Mouse (Mus musculus) embryo, embryonic 10 days (tissue): ENCODE measurements at regions not wholly inside any gene's neighbourhood (a gene's known extent, or its start where the extent isn't known, plus 50 kb on each side); places are given as distances from the start of the nearest gene placed in this dataset.

Source experiments
- DNase-seq: peaks from one replicate; pipeline ENCODE4 v3.0.0-alpha.2; 2015; ENCODE audit warnings: low spot score

DNA sequence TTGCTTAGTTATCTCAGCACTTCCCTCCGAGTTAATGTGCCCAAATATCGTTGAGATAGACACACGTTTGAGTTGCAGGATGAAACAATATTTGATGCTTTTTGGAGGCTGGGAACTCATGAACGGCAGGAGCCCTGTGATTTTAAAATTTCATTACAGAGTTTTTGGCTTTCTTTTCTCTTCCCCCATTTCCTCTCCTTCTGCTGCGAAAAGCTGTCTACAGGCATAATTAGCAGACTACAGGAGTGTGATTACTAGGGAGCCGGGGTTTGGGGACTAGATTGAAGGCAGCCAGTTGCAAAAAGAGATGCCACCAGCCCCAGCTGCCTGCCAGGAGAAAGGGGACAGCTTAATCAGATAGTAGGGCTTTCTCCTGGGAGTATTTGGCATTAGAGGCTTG is 274.2 kb upstream of the Mki67 start:
- no peak for DNase-seq

DNA sequence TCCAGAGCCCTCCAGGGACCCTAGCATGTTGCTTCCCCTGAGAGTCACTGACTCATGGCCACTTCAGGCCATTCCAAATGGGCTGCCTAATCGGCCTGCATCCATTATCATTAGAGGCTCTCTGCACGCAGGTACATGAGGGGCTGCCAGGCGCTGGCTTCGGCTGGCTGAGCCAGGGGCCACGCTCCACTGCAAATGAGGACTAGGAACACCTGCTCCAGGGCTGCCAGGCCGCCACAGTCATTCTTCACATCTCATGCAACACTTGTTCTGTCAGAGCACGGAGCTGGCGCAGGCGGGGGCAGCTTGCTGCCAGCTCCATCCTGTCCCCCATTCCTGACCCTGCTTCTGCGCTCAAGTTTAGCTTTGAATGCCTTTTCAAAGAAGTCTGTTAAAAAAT is 280.7 kb upstream of the Mki67 start:
- DNase-seq: no peak

DNA sequence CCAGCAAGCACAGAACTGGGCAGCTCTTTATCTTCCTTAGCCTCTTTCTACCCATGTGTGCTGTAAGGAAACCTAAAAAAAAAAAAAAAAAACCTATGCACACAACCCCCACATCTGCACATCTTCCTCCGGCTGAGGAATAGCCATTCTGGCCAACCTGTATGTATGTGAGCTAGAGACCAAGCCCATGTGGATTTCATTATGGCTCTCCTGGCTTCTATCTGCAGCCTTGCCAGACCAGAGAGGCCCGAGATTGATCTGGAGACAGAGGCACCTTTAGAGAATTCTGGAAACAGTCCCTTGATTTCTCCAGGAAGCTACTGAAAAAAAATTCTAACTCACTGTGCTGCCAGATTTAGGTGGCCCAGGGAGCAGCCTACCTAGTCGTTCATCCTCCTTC is 281.5 kb upstream of the Mki67 start:
- no peak for DNase-seq

DNA sequence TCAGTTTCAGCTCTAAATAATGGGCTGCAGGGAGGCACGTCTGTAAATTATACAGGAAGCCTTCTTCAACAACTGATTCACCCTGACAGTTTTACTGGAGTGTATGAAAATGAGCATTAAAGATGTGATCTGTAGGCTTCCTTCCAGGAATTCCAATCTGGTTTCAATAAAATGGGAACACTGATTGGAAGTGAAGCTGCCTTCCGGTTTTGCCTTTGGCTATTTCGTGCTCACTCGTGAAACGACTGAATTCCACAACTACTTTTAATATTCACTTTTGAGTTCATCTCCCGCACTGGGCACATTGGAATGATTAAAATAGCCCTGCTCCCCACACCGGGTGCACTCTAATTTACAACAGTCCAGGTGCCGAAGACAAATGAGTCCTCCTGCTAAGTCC is 286.2 kb upstream of the Mki67 start:
- DNase-seq: peak; percentile 14

DNA sequence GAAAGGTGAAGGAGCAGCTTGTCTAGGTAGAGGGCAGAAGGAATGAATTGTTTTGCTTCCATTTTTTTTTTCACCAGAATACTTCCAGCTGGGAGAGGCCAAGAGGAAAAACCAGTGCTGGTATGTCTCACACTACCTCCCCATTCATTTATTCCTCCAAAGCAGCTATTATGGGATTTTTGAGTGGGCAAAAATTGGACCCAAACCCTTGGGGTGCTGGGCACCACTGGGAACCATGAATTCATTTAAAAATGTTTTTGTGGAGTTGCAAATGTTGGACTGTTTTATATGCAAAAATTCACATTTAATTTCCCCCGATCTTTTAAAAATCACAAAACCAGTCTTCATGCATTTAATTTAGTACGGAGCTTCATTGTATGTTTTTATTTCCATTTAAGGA is 287.1 kb upstream of the Mki67 start:
- DNase-seq: no peak

DNA sequence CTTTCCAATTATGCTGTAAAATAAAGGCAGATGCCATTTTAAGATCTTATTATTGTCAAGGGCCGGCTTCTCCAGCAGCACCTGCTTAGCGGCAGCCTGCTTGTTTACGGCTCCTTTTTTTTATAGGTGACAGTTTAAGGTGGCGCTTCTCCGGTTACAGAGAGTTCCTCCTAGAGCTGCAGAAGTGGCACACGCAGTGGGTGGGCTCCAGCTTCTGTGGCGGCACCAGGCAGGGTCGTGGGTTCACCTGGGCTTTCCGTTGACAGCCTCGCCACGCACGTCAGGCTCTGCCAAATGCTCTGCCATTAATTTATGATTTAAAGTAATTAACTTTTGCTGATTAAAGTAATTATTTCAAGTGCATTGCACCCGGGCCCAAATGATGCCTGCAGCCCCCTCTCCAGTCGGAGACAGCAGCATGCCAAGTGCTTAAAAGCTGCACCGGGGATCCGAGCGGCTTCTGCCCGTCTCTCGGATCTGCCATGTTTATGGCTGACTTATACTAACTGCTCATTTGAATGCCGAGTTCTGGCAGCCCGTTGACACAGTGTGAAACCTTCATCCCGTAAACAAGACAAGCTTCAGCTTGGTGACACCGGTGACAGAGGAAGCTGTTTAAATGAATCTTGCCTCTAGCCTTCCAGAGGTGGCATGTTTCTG is 291.8 kb upstream of the Mki67 start:
- no peak for DNase-seq

DNA sequence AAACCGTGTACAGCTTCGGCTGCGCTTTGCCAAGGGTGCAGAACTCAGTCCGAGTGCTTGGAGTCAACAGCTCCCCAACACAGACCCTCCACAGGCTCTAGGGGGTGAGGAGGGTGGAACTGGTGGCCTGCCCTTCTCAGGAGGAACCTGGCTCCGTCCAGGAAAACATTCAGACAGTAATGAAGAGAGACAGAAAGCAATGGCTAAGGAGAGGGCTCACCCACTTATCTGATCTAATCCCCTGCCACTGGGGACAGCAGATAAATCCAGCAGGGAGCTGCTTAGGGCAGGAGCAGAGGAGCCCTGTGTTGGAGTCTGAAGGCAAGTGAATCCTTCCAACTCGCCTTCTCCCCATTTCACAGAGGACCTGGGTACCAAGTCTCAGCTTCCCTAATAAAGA is 292.3 kb upstream of the Mki67 start:
- DNase-seq: no peak

DNA sequence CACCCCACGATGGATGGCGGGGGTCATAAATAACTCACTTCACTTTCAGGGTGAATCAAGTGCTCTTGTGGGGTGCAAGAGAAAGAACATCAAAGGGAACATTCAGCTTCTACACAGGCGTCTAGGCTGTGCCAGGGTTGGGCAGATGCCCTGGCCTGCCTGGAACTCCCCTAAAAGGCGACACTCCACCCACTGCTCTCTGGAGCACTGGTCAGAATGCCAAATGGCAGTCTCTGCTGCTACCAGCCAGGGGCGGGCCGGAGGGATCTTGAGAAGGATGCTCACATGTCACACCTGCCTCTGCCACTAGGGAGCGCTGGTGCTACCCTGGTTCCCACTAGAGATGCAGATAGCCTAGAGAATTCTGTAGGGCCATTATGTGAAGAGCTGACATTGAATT is 293.9 kb upstream of the Mki67 start:
- DNase-seq: peak; percentile 76

DNA sequence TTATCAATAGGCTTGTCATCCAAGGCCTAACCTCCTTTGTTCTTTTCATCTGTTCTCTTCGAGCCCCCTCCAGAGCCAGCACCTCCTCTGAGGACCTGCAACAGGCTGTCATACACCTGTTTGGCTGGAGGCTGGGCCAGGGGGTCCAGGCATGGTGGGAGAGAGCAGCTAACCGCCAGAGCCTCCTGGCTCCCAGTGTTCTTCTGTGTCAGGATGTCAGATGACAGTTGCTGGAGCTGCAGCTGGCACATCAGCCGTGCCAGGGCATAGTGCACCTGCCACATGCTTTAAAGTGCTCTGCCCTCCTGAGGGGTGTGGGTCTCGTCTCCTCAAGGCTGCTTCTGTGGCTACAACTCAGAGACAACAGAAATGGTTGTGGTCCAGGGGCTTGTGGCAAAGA is 298.5 kb upstream of the Mki67 start:
- no peak for DNase-seq

DNA sequence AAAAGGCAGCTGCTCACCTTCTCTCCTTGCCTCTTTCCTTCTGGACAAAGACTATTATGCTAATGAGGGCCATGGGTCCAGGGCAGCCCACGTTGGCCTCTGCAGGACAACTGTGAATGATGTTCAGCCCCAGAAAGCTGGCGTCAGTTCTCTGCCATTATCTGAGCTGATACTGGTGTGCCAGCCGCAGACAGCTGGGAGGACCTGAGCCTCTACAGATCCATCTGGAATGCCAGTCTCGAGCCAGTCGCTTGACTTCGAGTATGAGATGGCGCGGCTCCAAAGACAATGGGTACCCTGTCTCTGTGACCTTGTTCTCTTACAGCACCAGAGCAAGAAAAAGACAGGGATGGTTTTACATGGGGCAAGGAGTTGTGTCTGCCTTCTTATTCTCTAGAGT is 300.8 kb upstream of the Mki67 start:
- DNase-seq: no peak

DNA sequence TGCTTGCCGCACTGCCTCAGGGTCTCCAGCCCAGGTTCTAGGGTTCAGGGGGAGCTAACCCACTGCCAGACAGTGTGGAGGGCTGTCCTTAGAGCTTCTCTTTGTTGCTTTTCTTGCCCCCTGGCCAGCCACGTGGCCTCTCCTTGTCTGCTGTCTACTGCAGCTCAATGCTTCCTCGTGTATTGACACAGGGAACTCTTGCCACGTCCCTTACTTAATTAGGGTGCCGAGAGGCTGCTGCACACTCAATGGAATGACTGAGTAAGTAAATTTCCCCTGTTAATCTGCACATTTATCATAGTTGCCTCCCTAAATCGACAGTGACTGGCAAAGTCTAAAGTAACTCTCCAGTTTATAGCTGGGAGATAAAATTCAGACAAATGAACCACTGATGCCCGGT is 304.4 kb upstream of the Mki67 start:
- DNase-seq: no peak

DNA sequence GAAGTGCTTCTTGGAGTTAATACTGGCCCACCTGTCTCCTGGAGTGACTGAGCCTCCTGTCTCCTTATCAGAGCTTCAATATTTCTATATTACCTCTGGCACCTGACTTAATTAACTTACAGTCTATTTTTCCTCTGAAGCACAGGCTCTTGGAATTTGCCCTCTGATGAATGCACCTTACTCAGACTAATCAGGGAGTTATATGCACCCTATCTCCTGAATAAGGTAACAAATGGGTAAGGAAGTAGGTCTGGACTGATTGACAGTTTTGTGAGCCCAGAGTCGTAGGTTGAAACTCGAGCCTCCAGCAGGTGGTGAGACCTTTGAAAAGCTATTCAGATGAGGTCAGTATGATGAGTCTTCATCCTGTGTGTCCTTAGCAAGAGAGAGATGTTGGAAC is 304.9 kb upstream of the Mki67 start:
- no peak for DNase-seq

DNA sequence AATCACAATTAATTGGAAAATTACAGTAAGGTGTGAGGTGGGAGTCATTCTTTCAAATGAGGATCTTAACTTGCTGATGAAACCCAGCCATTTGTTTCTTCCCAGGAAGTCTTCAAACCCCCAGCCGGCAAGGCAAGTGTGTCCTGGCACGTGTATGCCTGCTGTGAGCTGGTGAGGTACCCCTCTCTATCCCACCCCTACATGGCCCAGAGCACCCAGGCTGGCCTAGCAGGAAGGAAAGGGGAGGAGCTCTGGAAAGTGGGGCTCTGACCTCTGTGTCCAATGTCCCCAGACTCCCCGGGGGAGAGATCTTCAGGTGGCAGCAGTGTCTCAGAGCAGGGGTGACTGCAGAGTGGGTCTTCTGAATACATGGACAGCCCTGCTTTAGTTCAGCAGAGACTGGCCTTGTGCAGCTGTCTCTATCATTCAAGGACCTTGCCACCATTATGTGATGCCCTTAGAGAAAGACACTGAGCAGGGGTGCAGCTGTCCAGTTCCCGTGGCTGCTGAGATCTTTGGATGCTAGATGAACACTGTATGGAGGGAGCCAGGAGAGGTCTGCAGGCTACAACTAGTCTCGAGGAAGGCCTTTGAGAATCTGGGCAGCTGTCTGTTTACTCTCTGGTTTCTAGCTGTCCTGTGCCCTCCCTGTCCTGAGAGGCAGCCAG is 306.8 kb upstream of the Mki67 start:
- no peak for DNase-seq

DNA sequence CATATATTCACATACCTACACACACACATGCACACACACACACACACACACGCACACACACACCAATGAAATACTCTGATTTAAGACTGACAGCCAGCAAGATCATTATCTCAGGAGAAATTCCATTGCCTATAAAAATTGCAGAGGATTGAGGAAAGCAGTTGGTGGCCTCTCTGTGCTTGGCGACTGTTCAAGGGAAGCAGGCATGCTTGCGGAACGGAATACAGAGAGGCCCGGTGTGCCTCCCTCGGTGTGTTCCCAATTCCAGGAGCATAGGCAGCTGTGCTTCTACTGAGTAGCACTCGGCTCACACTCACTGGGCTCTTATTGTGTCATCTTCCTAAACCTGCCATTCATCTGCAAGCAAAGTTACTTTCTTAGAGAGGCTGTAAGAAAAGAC is 310.3 kb upstream of the Mki67 start:
- no peak for DNase-seq

DNA sequence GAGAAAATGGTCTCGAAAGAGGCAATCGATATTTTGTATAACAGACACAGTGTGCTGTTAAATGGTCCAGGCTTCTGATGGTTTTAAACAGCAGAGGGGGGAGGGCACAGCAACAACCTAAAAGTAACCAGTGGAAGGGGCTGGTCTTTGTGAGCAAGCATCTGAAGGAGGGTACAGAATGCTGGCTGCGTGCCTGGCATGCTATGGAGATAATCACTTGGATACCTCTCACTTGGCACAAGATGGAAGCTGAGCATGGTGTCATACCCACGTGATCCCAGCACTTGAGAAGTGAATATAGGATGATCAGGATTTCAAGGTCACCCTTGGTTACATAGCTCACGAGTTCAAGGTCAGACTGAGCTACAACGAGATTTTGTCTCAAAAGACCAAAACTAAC is 315.9 kb upstream of the Mki67 start:
- no peak for DNase-seq

DNA sequence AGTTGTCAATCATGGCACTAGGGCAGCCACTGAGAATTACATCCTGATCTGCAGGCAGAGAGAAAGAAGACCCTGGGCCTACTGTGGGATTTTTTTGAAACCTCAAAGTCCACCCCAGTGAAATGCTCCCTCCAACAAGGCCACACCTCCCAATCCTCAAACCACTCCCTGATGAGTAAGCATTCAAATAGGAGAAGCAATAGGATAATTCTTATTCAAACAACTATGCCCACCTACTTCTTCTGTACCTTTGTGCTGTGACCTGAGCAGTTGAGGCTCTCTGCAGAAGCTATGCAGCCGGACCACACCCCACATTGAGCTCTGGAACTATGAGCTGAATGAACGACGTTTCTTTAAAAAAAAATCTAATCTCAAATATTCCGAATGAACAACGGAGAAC is 317.4 kb upstream of the Mki67 start:
- no peak for DNase-seq

DNA sequence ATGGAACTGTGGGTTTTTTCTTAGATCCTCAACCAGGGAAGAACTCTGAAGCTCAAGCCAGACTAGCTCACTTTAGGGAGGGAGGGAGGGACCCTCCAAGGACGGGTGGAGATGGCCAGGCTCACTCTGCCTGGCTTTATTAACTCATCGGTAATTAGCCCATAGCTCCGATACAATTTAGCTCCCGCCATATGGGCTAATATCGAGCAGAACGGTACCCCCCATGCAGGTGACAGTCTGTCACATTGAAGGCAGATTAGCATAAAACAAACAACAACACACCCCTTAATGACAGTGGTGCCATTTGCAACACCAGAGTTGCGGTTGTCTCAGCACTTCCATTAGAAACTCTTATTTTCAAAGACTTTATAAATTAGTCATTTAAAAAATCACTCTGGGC is 319.6 kb upstream of the Mki67 start:
- no peak for DNase-seq

DNA sequence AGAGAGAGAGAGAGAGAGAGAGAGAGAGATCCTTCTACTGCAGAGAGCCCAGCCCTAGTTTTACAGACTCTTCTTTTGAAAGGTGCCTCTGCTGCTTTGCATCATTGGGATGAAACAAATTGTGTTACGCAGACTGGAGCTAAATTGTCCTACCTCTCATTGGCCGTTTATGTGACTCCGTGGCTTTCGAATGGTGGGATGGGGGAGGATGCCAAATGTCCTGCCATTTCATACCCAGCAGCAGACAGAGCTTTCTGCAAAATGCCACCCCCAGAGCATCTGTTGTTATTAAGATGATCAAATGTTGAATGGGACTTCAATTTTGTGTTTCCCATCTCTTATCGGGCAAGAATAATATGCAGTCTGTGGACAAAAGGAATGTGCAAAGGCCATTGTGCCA is 321.9 kb upstream of the Mki67 start:
- no peak for DNase-seq

DNA sequence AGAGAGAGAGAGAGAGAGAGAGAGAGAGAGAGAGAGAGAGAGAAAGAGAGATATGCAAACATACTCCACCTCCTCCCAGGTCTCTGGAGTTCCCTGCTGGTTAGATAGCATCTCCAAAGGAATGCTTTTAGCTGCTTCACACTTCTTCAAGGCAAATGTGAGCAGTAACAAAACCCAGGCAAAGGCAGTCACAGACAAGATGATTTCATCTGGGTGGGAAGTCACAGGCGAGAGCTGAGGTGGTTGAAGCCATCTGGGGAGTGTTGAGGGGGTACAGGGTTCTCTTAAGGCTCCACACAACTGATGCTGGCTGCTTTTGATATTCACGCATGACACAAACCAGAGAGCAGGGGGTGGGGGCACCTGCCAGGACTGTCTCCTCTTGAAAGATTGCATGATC is 322.7 kb upstream of the Mki67 start:
- no peak for DNase-seq

DNA sequence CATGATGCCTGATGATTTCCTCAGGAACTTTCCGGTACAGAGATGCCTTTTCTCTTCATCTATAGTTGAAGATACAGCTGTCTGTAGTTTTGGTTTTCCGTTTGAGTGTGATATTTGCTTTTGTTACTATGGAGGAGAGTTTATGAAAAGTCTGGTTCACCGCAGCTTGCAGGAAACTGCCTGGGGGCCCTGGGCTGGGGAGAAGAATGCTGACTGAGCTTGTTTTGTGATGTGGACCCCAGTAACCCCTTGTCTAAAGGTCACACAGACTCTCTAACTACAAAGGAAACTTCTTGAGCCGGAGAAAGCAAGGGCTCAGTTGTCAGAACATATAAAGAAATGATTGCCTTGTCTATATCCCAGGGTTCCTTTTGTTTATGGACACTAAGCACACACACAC is 325.8 kb upstream of the Mki67 start:
- DNase-seq: no peak

DNA sequence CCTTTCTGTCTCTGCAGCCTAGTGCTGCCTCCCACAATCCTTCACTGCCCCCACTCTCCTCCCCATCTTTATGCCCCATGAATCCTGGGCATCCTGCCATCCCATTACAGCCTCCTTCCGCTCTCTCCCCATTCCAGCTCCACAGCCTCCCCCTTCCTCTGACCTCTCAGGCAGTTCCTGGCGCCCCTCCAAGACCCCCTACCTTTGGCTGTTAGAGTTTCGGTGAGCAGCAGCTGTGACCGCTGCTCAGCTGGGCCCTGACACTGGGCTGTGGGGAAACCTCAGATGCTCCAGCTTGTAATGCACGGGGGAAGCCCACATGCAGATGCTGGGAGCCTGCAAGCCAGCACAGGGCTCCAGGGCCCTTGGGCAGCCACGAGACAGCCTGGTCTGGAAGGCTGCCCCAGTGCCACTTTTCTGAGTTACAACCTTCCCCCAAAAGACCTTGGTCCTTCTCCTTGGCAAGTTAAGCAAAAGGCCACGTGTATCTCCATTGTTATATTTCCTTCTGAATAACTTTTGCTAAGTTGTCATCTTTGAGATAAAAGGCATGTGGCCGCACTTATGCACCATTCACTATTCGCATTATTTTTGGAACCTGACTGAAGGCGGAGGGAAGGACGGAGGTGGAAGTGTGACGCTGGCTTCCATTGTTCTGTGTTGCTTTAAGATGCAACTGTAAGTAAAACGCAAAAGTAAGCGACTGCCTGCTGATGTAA is 330.6 kb upstream of the Mki67 start:
- no peak for DNase-seq

DNA sequence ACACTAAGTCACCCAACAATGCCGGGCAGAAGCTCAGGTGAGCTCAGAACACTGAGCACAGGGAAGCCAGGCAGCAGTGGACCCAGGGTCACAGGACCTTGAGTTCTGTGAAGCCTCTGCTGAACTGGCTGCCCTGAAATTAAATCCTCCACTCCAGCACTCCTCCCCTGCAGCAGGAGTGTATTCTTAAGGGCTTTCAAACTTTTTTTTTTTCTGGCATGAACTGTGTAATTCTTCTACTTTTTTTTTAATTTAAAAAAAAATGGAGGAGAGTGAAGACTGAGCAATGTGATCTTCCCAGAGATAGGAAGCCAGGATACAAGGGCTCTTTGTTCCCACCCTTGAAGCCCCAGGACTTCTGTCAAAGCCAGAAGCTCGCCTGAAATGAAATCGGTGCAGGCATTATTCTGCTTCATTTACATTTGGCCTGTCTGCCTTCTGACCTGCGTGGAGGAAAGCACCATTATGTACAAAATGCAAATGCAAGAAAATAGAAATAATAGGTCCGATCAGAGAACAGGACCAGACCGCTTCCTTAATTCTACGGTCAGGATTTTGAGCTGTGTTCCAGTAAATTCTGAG is 331.3 kb upstream of the Mki67 start:
- DNase-seq: no peak

DNA sequence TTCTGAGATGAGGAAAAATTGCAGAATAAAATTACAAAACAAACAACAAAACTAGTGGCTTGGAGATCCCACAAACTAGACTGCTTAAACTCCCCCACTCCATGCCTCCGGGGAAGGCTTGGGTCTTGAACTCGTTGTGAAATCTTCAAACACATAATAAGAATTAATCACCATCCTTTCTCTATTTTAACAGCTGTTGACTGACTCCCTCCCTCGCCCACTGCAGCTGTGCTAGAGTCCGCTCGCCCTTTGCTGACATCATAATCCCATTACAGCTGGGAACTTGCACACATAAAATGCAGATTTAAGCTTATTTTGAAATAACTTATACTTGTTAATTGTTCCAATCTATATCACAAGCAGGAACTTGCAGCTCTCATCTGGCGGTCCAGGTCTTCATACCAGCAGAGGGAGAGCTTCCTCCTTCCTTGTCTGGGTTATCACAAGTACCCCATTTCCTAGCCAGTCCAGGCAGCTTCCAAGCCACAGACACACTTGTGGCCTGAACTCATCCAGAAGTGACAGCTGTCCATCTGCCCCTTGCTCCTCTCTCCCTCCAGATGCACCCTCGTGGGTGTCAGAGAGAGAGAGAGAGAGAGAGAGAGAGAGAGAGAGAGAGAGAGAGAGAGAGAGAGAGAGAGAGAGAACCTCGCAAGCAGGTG is 332.9 kb upstream of the Mki67 start:
- peak; percentile 30 for DNase-seq
